Mouse (Mus musculus) E14TG2a.4 (cell line): ENCODE results near the gene Aimp2.

ENCODE experiments used
- CTCF ChIP-seq: conservative IDR thresholded peaks from 2 replicates; pipeline ENCODE4 v1.5.1; 2014; ENCODE audit warnings: low read length
- NANOG ChIP-seq: IDR thresholded peaks from 2 replicates; pipeline ENCODE4 v1.6.1; 2014; ENCODE audit warnings: borderline replicate concordance, low read length, mixed read lengths
- POU5F1 ChIP-seq: IDR thresholded peaks from 2 replicates; pipeline ENCODE4 v1.6.1; 2014; ENCODE audit warnings: low read length, borderline replicate concordance

- no peak for TF ChIP-seq CTCF
- no peak for TF ChIP-seq POU5F1
- TF ChIP-seq NANOG, result no peak
Observed at GRCm38 (mm10) chr5:143892255-143892886, 17.3 kb downstream of the Aimp2 start.
